ENCODE assay signal across 8 mouse cellular contexts in the genomic region with DNA sequence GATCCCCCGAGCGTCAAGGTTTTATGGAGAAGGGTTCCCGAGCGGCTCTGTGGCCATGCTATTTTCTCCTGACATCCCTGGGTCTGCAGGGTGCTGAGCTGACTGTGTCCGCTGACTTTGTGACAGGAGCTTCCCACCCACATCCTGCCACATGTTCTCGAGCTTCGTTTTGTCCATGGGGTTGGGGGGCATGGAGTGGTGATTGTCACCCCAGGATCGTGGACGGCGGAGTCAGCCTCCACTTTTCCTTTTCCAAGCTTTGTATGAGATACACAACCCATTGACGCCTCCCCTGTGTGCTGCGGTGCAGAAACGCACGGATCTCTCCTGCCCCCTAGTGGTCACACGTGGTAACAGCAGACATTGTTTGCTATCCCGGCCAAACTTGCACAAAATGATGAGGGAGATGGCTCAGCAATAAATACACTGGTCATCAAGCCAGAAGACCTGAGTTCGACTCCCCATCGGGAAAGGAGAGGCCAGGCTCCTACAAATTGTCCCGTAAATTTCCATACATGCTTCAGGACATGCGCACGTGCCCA. TPM values are rescaled to one million over a fixed set of nuclear protein-coding genes. Genes with fewer than 3 reads are reported as not detected.
DNase-seq lines count a peak whose midpoint lies in the region; ATAC-seq and TF ChIP-seq lines count a peak whose summit lies in the region.

No protein-coding gene starts in this region.

- WGBS in forebrain, embryonic 10.5 days = 15% methylated on average over 21 of the region's 21 CpGs
- WGBS in heart, embryonic 15.5 days = 11% methylated on average over 21 of the region's 21 CpGs
- WGBS in lung, embryonic 15.5 days = 8% methylated on average over 21 of the region's 21 CpGs
- WGBS in olfactory bulb, adult 2 months = 9% methylated on average over 21 of the region's 21 CpGs

- dilution Hi-C loops in CH12.LX (cut with MboI; ENCODE audit: extremely low pct_ligation_motif_present, extremely low pct_unique_long_range_greater_than_20kb, low sequenced_read_pairs) = no loop called here

- TF ChIP-seq POLR2A in CH12.LX (IDR thresholded peaks at IDR 0.05; ENCODE audit: low read depth, low read length) = no peak
- no peak for TF ChIP-seq POLR2A in brain, embryonic 14.5 days (IDR thresholded peaks at IDR 0.05; ENCODE audit: borderline replicate concordance, extremely low read depth, insufficient read depth, insufficient read length, poor library complexity, severe bottlenecking)
- TF ChIP-seq POLR2A in olfactory bulb, adult 2 months (IDR thresholded peaks at IDR 0.05; ENCODE audit: insufficient read depth, low read depth, low read length) = no peak

- H3K79me2 ChIP-seq in CH12.LX (replicated peaks; ENCODE audit: control insufficient read depth, extremely low read depth, insufficient read depth, poor library complexity, severe bottlenecking) = no peaks in the 10 kb centered on the region

- H3K27me3 ChIP-seq in CH12.LX (replicated peaks) = peaks cover 51% of the 10 kb centered on the region
- peaks cover 58% of the 10 kb centered on the region for H3K27me3 ChIP-seq in forebrain, embryonic 10.5 days (ENCODE audit: poor library complexity, severe bottlenecking)
- H3K27me3 ChIP-seq in heart, embryonic 15.5 days = peaks cover 29% of the 10 kb centered on the region
- H3K27me3 ChIP-seq in lung, embryonic 15.5 days = peaks cover 32% of the 10 kb centered on the region

- H3K36me3 ChIP-seq in CH12.LX (replicated peaks in 1 of 2; ENCODE audit: control insufficient read depth in 1 of 2, insufficient read depth in 1 of 2, low read length in 1 of 2) = no peaks in the 10 kb centered on the region
- no peaks in the 10 kb centered on the region for H3K36me3 ChIP-seq in forebrain, embryonic 10.5 days (replicated peaks)
- H3K36me3 ChIP-seq in heart, embryonic 15.5 days = no peaks in the 10 kb centered on the region
- no peaks in the 10 kb centered on the region for H3K36me3 ChIP-seq in lung, embryonic 15.5 days

- in situ Hi-C loops in CH12.LX (cut with MboI; ENCODE audit: low pct_ligation_motif_present, low pct_unique_long_range_greater_than_20kb, low sequenced_read_pairs) = loop anchor here (5.0 to 10.0 kb wide), 3 partner anchors 177 to 248 kb away; partner anchors contain the start of gene Amh

- TF ChIP-seq CTCF in CH12.LX (conservative IDR thresholded peaks at IDR 0.05 in 1 of 2, IDR thresholded peaks at IDR 0.05 in 1 of 2; ENCODE audit: low read depth in 2 of 2, low read length in 2 of 2) = peak; percentile 97 to 98
- peak; percentile 98 for TF ChIP-seq CTCF in brain, embryonic 14.5 days (IDR thresholded peaks at IDR 0.05; ENCODE audit: borderline replicate concordance, extremely low read depth, insufficient read depth, insufficient read length)
- peak; percentile 89 for TF ChIP-seq CTCF in olfactory bulb, adult 2 months (IDR thresholded peaks at IDR 0.05; ENCODE audit: insufficient read depth, low read depth, low read length)

- no peak overlapping the region for H3K9ac ChIP-seq in CH12.LX (ENCODE audit: insufficient read depth, low read depth)
- H3K9ac ChIP-seq in heart, embryonic 15.5 days = no peak overlapping the region
- no peak overlapping the region for H3K9ac ChIP-seq in lung, embryonic 15.5 days

- no peak overlapping the region for H3K4me3 ChIP-seq in CH12.LX (replicated peaks in 1 of 3; ENCODE audit: low read depth in 2 of 3, low read length in 2 of 3, poor library complexity in 1 of 3)
- no peak overlapping the region for H3K4me3 ChIP-seq in forebrain, embryonic 10.5 days
- no peak overlapping the region for H3K4me3 ChIP-seq in heart, embryonic 15.5 days
- no peak overlapping the region for H3K4me3 ChIP-seq in lung, embryonic 15.5 days
- H3K4me3 ChIP-seq in olfactory bulb, adult 2 months (ENCODE audit: insufficient read depth, low read depth, low read length) = peak overlapping the region; percentile 11; the same call in 1 of the 2 replicates

- ATAC-seq in heart, embryonic 15.5 days (replicated peaks; ENCODE audit: insufficient number of reproducible peaks, insufficient read depth, low FRiP score, low read depth) = no peak
- ATAC-seq in lung, embryonic 15.5 days (ENCODE audit: borderline replicate concordance, extremely low read depth, low FRiP score, low TSS enrichment) = 0 out of 2 replicates have a peak, but pooled peaks have one; percentile 17

- H3K9me3 ChIP-seq in CH12.LX (replicated peaks; ENCODE audit: low read length) = peaks cover 6% of the 10 kb centered on the region
- no peaks in the 10 kb centered on the region for H3K9me3 ChIP-seq in forebrain, embryonic 10.5 days
- H3K9me3 ChIP-seq in heart, embryonic 15.5 days (replicated peaks) = no peaks in the 10 kb centered on the region
- H3K9me3 ChIP-seq in lung, embryonic 15.5 days = no peaks in the 10 kb centered on the region

- peak; percentile 71 for DNase-seq in CH12.LX (ENCODE audit: extremely low read depth)
- peak; percentile 86 for DNase-seq in brain, embryonic 14.5 days (ENCODE audit: low read depth)
- peak; percentile 75 for DNase-seq in forebrain, embryonic 10.5 days (ENCODE audit: extremely low spot score, low spot score)
- DNase-seq in kidney, postnatal 36 days = peak; percentile 73 to 90
- peak; percentile 39 to 49 for DNase-seq in thymus, adult 18-20 months

- TF ChIP-seq RAD21 in CH12.LX (IDR thresholded peaks at IDR 0.05; ENCODE audit: low read depth, low read length) = no peak; the same call in none of the 2 replicates

- H3K4me2 ChIP-seq in CH12.LX (ENCODE audit: insufficient read depth, low read depth, poor library complexity, severe bottlenecking) = no peak overlapping the region
- H3K4me2 ChIP-seq in heart, embryonic 15.5 days = peak overlapping the region; percentile 36
- peak overlapping the region; percentile 37; the same call in 1 of the 2 replicates for H3K4me2 ChIP-seq in lung, embryonic 15.5 days

- H3K4me1 ChIP-seq in CH12.LX (ENCODE audit: control insufficient read depth in 1 of 2, insufficient read depth in 2 of 2) = peaks cover 16 to 46% of the 10 kb centered on the region in 2 experiments
- peaks cover 31% of the 10 kb centered on the region for H3K4me1 ChIP-seq in forebrain, embryonic 10.5 days
- H3K4me1 ChIP-seq in heart, embryonic 15.5 days (replicated peaks) = peaks cover 17% of the 10 kb centered on the region
- H3K4me1 ChIP-seq in lung, embryonic 15.5 days = peaks cover 12% of the 10 kb centered on the region
- H3K4me1 ChIP-seq in olfactory bulb, adult 2 months (ENCODE audit: control insufficient read depth, insufficient read depth, low read length) = peaks cover 44% of the 10 kb centered on the region

- TF ChIP-seq EP300 in CH12.LX (IDR thresholded peaks at IDR 0.05; ENCODE audit: low read length) = no peak

- H3K27ac ChIP-seq in CH12.LX (ENCODE audit: insufficient read depth, low read depth) = no peak overlapping the region
- H3K27ac ChIP-seq in forebrain, embryonic 10.5 days = no peak overlapping the region
- H3K27ac ChIP-seq in heart, embryonic 15.5 days = no peak overlapping the region
- no peak overlapping the region for H3K27ac ChIP-seq in lung, embryonic 15.5 days
- no peak overlapping the region for H3K27ac ChIP-seq in olfactory bulb, adult 2 months (ENCODE audit: insufficient read depth, low read depth, low read length)

TF ChIP-seq in CH12.LX, 34 proteins besides CTCF, POLR2A, EP300 and RAD21 (continues in another document):
- TF ChIP-seq CHD2 (IDR thresholded peaks at IDR 0.05; ENCODE audit: low read length) = no peak
- no peak for TF ChIP-seq USF2 (conservative IDR thresholded peaks at IDR 0.05; ENCODE audit: low read depth, low read length)
- TF ChIP-seq UBTF (IDR thresholded peaks at IDR 0.05; ENCODE audit: low read depth, low read length) = no peak
- no peak for TF ChIP-seq POLR2AphosphoS2 (IDR thresholded peaks at IDR 0.05; ENCODE audit: low read depth, low read length)
- no peak for TF ChIP-seq RCOR1 (conservative IDR thresholded peaks at IDR 0.05; ENCODE audit: low read depth, low read length)
- no peak for TF ChIP-seq MAFK (IDR thresholded peaks at IDR 0.05; ENCODE audit: insufficient replicate concordance, low read length)
- TF ChIP-seq ELF1 (IDR thresholded peaks at IDR 0.05; ENCODE audit: low read depth, low read length) = 0 out of 2 replicates have a peak, but pooled peaks have one; percentile 7
- no peak for TF ChIP-seq ZMIZ1 (IDR thresholded peaks at IDR 0.05; ENCODE audit: low read depth, low read length)
- TF ChIP-seq SMC3 (IDR thresholded peaks at IDR 0.05; ENCODE audit: low read depth, low read length) = peak; percentile 96

RNA-seq across cellular contexts. Expression of gene Gng7, which starts 19.6 kb away (rescaled TPM):
- total RNA-seq in CH12.LX (2012; rRNA removed) = 0.46 and 0.47 TPM in 2 replicates
- total RNA-seq in CH12.LX (2014; rRNA removed) = not detected in 2 replicates
- 0.24 and 0.68 TPM in 2 replicates for polyA plus RNA-seq in CH12.LX (2012; ENCODE audit: insufficient read length, low read depth)
- 13.3 and 13.6 TPM in 2 replicates for polyA plus RNA-seq in brain, embryonic 14.5 days (2012; rRNA removed)
- 6.3 and 6.9 TPM in 2 replicates for polyA plus RNA-seq in forebrain, embryonic 10.5 days (2016; fragmentation: Nextera tagmentation; extraction: Ambion mirVana)
- polyA plus RNA-seq in heart, embryonic 15.5 days (2015; fragmentation: Nextera tagmentation; extraction: Ambion mirVana) = 1.1 and 1.9 TPM in 2 replicates
- 5.3 and 6.6 TPM in 2 replicates for polyA plus RNA-seq in lung, embryonic 15.5 days (2015; fragmentation: Nextera tagmentation; extraction: Ambion mirVana)
- polyA plus RNA-seq in olfactory bulb, adult 2 months (2012; ENCODE audit: insufficient read depth, insufficient read length, low replicate concordance, missing spikeins) = not detected in 2 replicates

RNA-seq across cellular contexts. Expression of gene Diras1, which starts 30.3 kb away (rescaled TPM):
- total RNA-seq in CH12.LX (2012; rRNA removed) (not detected in 2 replicates), CH12.LX (2014; rRNA removed) (not detected in 2 replicates)
- polyA plus RNA-seq in CH12.LX (2012; ENCODE audit: insufficient read length, low read depth) = not detected in 2 replicates
- 41.5 and 66.5 TPM in 2 replicates for polyA plus RNA-seq in brain, embryonic 14.5 days (2012; rRNA removed)
- 2.1 and 2.5 TPM in 2 replicates for polyA plus RNA-seq in forebrain, embryonic 10.5 days (2016; fragmentation: Nextera tagmentation; extraction: Ambion mirVana)
- polyA plus RNA-seq in heart, embryonic 15.5 days (2015; fragmentation: Nextera tagmentation; extraction: Ambion mirVana) = 0.29 TPM in 1 of 2 replicates, not detected in the other
- polyA plus RNA-seq in lung, embryonic 15.5 days (2015; fragmentation: Nextera tagmentation; extraction: Ambion mirVana) = 0.11 and 0.30 TPM in 2 replicates
- polyA plus RNA-seq in olfactory bulb, adult 2 months (2012; ENCODE audit: insufficient read depth, insufficient read length, low replicate concordance, missing spikeins) = not detected in 2 replicates

RNA-seq across cellular contexts. Expression of gene Slc39a3, which starts 42.1 kb away (rescaled TPM):
- total RNA-seq in CH12.LX (2012; rRNA removed) = 6.3 and 7.2 TPM in 2 replicates
- 3.5 and 3.9 TPM in 2 replicates for total RNA-seq in CH12.LX (2014; rRNA removed)
- polyA plus RNA-seq in CH12.LX (2012; ENCODE audit: insufficient read length, low read depth) = 4.2 and 4.3 TPM in 2 replicates
- polyA plus RNA-seq in brain, embryonic 14.5 days (2012; rRNA removed) = 70.0 and 77.9 TPM in 2 replicates
- 15.7 and 15.8 TPM in 2 replicates for polyA plus RNA-seq in forebrain, embryonic 10.5 days (2016; fragmentation: Nextera tagmentation; extraction: Ambion mirVana)
- 7.1 and 11.8 TPM in 2 replicates for polyA plus RNA-seq in heart, embryonic 15.5 days (2015; fragmentation: Nextera tagmentation; extraction: Ambion mirVana)
- polyA plus RNA-seq in lung, embryonic 15.5 days (2015; fragmentation: Nextera tagmentation; extraction: Ambion mirVana) = 17.2 and 20.5 TPM in 2 replicates
- polyA plus RNA-seq in olfactory bulb, adult 2 months (2012; ENCODE audit: insufficient read depth, insufficient read length, low replicate concordance, missing spikeins) = not detected in 2 replicates

Comparison
In these comparisons a context has a peak if more than half of its experiments do, and no peak if none do; other contexts are left out.
1. RNA of gene Diras1, which starts 30.3 kb away (polyA plus RNA-seq): 41.5 to 66.5 TPM in brain, embryonic 14.5 days and not detected in olfactory bulb, adult 2 months; 2.1 to 2.5 TPM in forebrain, embryonic 10.5 days, 0.11 to 0.30 TPM in lung, embryonic 15.5 days, 0.29 TPM in heart, embryonic 15.5 days and not detected in CH12.LX; every median in the first group is over 10 times any median in the second.
2. Peak in every context shown above with its lines, with median percentiles within 50 percentile points of each other: DNase-seq and CTCF ChIP-seq.